Mouse (Mus musculus) stomach, embryonic 15.5 days (tissue): ENCODE results near the gene Ldlrad3. TPM values are rescaled to one million over a fixed set of nuclear protein-coding genes. Genes with fewer than 3 reads are reported as not detected.

ENCODE experiments used
- ATAC-seq: fragments of 200-750 bp; cut with Nextera tagmentation; 2 replicates; pipeline ENCODE4 v1.8.0; 2017; ENCODE audit warnings: low read depth, moderate number of reproducible peaks, moderate TSS enrichment; ENCODE audit not compliant: insufficient read depth, low FRiP score
- H3K27ac ChIP-seq: fragments of 300-500 bp; sonication (generic); 2 replicates; pipeline ENCODE4 v1.5.1; 2015; ENCODE audit warnings: mild to moderate bottlenecking, inconsistent platforms
- H3K27me3 ChIP-seq: fragments of 300-500 bp; sonication (generic); replicated peaks from 2 replicates; pipeline ENCODE4 v1.6.1; 2015; ENCODE audit warnings: inconsistent platforms
- H3K36me3 ChIP-seq: fragments of 300-500 bp; sonication (generic); 2 replicates; pipeline ENCODE4 v1.6.1; 2015; ENCODE audit warnings: inconsistent platforms
- H3K4me1 ChIP-seq: fragments of 300-500 bp; sonication (generic); 2 replicates; pipeline ENCODE4 v1.6.1; 2015; ENCODE audit warnings: inconsistent platforms
- H3K4me2 ChIP-seq: fragments of 300-500 bp; sonication (generic); 2 replicates; pipeline ENCODE4 v1.6.1; 2015; ENCODE audit warnings: mild to moderate bottlenecking, inconsistent platforms
- H3K4me3 ChIP-seq: fragments of 300-500 bp; sonication (generic); replicated peaks from 2 replicates; pipeline ENCODE4 v1.5.1; 2015; ENCODE audit warnings: inconsistent platforms
- H3K9ac ChIP-seq: fragments of 300-500 bp; sonication (generic); 2 replicates; pipeline ENCODE4 v1.6.1; 2015; ENCODE audit warnings: inconsistent platforms
- H3K9me3 ChIP-seq: fragments of 300-500 bp; sonication (generic); 2 replicates; pipeline ENCODE4 v1.6.1; 2016; ENCODE audit warnings: inconsistent platforms
- WGBS: fragments of 180-500 bp; shearing (Covaris S2); methylation state at CpG from one replicate; pipeline ENCODE4 v1.1.7; 2015; 5-methylcytosine and 5-hydroxymethylcytosine counted together
- polyA plus RNA-seq: library from polyadenylated mRNA; unstranded; fragments of >200 nt; fragmentation: Nextera tagmentation; extraction: Ambion mirVana; gene quantifications from 2 replicates; pipeline ENCODE4 v1.2.1, GENCODE M21; 2015

The Ldlrad3 gene
- polyA plus RNA-seq, 1 experiment from 2014 or later, result 39.1 TPM

DNA sequence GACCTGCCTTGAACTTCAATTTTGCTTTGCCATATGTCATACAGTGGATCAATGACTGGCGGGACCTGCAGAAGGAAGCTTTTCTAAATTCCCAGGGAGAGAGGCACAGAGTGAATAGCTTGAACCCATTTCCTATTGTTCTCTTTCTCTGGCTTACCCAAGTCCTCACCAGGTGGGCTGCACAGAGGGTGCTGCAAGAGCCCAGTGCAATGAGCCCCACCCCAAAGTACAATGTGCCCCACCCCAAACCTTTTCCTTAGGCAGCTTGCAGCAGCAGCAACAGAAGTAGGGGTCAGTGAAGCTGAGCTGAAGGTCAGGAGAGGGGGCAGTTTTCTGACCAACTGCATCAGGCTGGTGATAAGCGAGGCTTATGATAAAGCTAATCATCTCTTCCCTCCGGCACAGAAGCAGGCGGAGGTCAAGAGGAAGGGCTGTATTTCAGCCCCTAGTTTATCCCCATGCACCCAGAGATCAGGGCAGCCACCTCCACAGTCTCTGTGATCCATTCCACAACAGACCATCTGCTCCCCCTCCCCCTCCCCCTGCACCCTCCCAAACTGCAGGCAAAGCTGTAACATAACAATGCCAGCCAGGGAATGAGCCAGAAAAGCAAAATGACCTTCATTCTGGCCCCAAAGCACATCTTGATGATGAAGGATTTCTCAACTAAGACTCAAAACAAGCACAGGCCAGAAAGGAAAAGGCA lies 64.6 kb downstream of the Ldlrad3 start:
- H3K27me3 ChIP-seq, result no peaks in the 10 kb centered on the region
- H3K4me3 ChIP-seq, result no peak overlapping the region
- H3K9ac ChIP-seq, result no peak overlapping the region
- no peak for ATAC-seq
- peaks cover 42% of the 10 kb centered on the region for H3K4me1 ChIP-seq
- no peak overlapping the region for H3K27ac ChIP-seq
- no peaks in the 10 kb centered on the region for H3K9me3 ChIP-seq
- H3K36me3 ChIP-seq, result no peaks in the 10 kb centered on the region
- WGBS, result 59% methylated on average over 4 of the region's 4 CpGs
- no peak overlapping the region for H3K4me2 ChIP-seq

DNA sequence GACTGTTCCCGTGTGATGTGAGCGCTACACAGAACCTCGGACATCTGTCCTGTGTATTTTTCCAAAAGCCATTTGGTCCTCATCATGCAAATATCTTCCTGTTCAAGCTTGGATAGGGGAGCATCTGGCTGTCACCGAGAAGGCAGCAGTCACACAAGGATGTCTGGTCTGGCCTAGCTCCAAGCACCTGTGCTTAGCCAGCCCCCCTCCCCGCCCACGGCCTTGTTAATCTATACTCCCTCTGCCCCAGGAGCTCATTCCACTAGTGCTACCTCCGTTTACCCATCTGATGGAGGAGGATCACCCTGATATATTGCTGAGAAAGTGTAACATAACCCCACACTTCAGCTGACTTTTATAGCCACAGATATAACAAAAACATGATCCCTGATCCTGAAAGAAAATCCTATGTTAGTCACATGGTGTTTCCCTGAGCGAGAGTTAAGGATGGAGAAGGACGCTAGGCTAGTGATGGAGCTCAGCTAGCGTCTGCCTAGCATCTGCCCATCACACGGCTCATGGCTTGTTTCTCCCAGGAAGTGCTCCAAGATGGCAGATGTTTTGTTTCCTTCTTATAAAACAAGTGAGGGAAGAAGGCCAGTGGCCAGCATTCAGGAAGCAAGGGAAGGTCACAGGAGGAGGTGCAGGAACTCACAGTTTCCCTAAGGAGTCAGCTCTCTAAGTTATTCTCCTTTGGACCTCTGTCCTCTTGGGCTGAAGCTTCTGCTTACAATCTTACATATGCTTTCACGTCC lies 66.3 kb downstream of the Ldlrad3 start:
- no peaks in the 10 kb centered on the region for H3K27me3 ChIP-seq
- H3K4me2 ChIP-seq, result no peak overlapping the region
- WGBS, result 52% methylated on average over 12 of the region's 12 CpGs
- ATAC-seq, result no peak
- peaks cover 48% of the 10 kb centered on the region for H3K4me1 ChIP-seq
- H3K9me3 ChIP-seq, result no peaks in the 10 kb centered on the region
- 0 out of 2 replicates have a peak overlapping the region, but pooled peaks have one; percentile 8 for H3K27ac ChIP-seq
- no peak overlapping the region for H3K9ac ChIP-seq
- H3K36me3 ChIP-seq, result no peaks in the 10 kb centered on the region
- H3K4me3 ChIP-seq, result no peak overlapping the region

DNA sequence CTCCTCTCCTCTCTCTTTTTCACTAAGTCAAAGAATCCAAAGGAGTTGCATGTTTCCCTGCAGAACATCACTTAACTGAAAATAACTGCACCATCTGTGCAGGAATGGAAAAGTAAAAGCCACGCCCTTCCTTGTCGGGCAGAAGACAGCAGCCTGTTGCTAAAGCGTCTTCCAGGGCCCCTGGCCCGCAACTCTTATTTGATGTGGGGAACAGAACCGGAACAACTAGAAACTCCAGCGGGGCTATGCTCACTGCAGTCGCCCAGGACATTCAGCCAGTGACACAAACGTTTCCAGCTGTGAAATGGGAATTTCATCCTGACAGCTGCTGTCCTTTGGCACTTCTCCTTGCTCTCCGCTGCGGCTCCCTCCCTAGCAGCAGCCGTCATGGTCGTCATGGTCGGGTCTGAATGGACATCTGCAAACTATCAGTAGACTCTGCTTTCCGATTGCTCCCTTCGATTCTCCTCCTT lies 67.2 kb downstream of the Ldlrad3 start:
- no peak overlapping the region for H3K27ac ChIP-seq
- H3K9ac ChIP-seq, result no peak overlapping the region
- no peaks in the 10 kb centered on the region for H3K9me3 ChIP-seq
- H3K4me2 ChIP-seq, result no peak overlapping the region
- H3K36me3 ChIP-seq, result no peaks in the 10 kb centered on the region
- peaks cover 48% of the 10 kb centered on the region for H3K4me1 ChIP-seq
- no peaks in the 10 kb centered on the region for H3K27me3 ChIP-seq
- WGBS, result 41% methylated on average over 15 of the region's 15 CpGs
- no peak overlapping the region for H3K4me3 ChIP-seq
- no peak for ATAC-seq

DNA sequence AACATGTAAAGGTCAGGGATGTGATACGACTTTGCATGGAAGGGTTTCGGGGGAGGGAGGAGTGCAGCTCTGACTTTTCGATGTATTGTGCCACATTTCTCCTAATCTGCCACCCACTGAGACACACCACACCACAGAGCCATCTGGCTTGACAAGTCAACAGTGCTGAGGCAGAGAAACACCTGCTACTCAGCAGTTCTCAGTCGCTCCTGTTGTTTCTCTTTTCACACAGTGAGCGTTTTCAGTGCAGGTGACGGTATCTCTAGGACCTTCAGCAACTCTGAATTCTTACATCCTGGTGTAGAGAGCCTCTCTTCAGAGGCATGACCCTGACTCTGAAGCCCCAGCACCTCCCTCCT lies 68.8 kb downstream of the Ldlrad3 start:
- Histone ChIP-seq H3K9me3 (no peaks in the 10 kb centered on the region), H3K9ac (no peak overlapping the region), H3K36me3 (0 out of 2 replicates have a peak, but pooled peaks cover 3% of the 10 kb centered on the region), H3K4me2 (no peak overlapping the region), H3K4me1 (peaks cover 55% of the 10 kb centered on the region), H3K27me3 (no peaks in the 10 kb centered on the region), H3K4me3 (no peak overlapping the region), H3K27ac (peak overlapping the region; percentile 75)
- WGBS, result 53% methylated on average over 6 of the region's 6 CpGs
- ATAC-seq, result no peak

DNA sequence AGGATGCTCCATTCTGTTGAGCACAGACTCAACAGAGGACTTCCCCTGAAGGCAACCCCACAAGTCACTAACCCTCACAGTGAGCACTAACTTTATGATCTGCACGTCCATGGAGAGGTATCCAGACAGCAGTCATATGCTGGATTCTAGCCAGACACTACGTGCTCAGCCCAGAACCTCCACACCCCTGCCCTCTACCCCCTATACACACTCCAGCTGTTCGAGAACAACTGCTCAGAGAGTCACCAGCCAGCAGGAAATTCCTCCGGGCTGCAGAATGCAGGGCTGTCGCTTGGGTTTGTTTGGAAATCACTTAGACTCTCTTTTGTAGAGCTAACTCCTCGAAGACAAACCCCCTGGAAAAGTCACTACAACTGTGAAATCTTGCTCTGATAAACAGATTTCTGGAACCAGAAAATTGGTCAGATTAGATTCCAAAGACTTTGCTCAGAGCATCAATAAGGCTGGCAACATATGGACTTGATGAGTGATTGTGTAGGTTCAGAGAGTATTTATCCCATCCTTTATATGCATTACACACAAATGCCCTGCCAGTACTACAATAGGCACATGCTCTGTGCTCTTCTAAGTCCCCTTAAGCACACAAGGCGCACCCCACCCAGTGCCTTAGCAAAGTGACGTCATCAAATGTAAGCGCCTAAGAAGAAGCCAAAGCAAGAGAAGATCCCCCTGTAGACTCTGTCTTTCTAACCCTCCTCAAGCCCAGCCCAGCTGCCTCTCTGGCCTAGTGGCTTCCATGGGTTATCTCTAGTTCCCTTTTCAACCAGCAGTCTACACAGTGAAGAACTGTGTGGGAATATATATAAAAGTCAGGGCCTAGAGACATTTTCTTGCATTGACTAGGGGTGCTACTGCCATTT lies 69.4 kb downstream of the Ldlrad3 start:
- Histone ChIP-seq H3K27ac (peak overlapping the region; percentile 75), H3K4me1 (peaks cover 49% of the 10 kb centered on the region), H3K9ac (no peak overlapping the region), H3K4me2 (no peak overlapping the region), H3K36me3 (0 out of 2 replicates have a peak, but pooled peaks cover 3% of the 10 kb centered on the region), H3K9me3 (no peaks in the 10 kb centered on the region), H3K4me3 (no peak overlapping the region), H3K27me3 (no peaks in the 10 kb centered on the region)
- peak; percentile 20 for ATAC-seq
- 29% methylated on average over 9 of the region's 9 CpGs for WGBS

DNA sequence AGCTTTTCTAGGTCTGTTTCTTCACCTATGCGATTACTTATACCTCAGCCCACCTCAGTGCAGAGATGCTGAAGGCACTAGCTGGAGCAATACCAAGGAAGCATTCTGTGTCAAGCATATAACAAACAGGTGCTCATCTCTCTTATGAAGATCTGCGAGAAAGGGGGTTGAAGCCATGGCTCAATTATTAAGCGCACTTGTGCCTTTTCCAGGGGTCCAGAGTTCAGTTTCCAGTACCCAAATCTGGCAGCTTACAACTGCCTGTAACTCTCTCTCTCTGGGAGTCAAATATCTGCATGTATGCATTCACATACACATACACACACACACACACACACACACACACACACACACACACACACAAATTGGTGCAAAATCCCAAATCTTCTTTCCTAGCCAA lies 72.4 kb downstream of the Ldlrad3 start:
- Histone ChIP-seq H3K4me3 (no peak overlapping the region), H3K9me3 (no peaks in the 10 kb centered on the region), H3K36me3 (peaks cover 8% of the 10 kb centered on the region; the same call in 1 of the 2 replicates), H3K4me1 (peaks cover 29% of the 10 kb centered on the region), H3K9ac (no peak overlapping the region), H3K27me3 (no peaks in the 10 kb centered on the region), H3K27ac (no peak overlapping the region), H3K4me2 (no peak overlapping the region)
- ATAC-seq, result no peak
- 90% methylated on average over 3 of the region's 3 CpGs for WGBS

DNA sequence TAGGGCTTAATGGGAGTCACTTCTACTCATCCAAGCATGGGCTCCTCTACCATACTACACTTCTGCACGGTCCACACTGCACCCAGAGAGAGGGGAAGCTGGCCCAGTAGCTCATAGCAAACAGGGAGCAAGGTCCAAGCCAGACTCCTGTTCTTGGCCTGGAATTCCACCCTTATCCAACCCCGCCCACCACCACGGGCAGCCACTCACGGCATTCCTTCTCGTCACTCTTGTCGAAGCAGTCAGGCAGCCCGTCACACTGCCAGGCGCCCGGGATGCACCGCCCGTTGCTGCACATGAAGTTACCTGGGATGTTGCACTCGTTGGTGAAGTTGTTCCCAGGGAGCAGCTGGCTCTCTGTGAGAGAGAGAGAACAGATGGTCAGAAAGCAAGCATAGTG lies 72.9 kb downstream of the Ldlrad3 start:
- Histone ChIP-seq H3K4me3 (no peak overlapping the region), H3K27ac (no peak overlapping the region), H3K4me1 (peaks cover 25% of the 10 kb centered on the region), H3K9ac (no peak overlapping the region), H3K27me3 (no peaks in the 10 kb centered on the region), H3K4me2 (no peak overlapping the region), H3K36me3 (peaks cover 8% of the 10 kb centered on the region; the same call in 1 of the 2 replicates), H3K9me3 (no peaks in the 10 kb centered on the region)
- WGBS, result 57% methylated on average over 12 of the region's 12 CpGs
- ATAC-seq, result peak; percentile 80

DNA sequence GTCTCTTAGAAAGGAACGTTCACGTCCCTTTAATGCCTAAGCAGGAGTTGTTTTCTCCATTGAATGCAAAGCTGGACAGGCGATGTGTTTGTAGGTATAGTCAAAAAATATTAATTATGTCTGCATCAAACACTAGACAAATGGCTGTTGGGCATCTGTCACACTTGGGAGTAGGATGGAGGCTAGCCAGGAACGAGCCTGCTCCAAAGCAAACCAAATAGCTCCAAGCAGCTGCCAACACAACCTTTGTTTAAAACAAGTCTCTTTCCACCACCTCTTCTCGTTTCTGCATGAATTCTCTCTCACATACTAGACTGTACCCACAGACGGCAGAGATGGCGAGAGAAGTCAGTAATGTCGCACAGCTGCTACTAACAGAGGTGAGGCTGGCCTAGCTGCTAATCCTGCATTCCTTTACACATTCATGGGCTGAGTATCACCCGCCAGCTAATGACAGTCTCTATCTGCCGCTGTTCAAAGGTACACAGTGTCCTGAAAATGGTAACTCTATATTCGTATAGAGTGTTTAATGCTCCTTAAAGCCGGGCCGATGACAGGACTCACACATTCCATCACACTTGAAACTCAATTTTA lies 74.2 kb downstream of the Ldlrad3 start:
- Histone ChIP-seq H3K27me3 (no peaks in the 10 kb centered on the region), H3K36me3 (peaks cover 8% of the 10 kb centered on the region; the same call in 1 of the 2 replicates), H3K4me2 (no peak overlapping the region), H3K9me3 (no peaks in the 10 kb centered on the region), H3K4me1 (peaks cover 18% of the 10 kb centered on the region), H3K4me3 (no peak overlapping the region), H3K9ac (no peak overlapping the region), H3K27ac (no peak overlapping the region)
- ATAC-seq, result no peak
- WGBS, result 66% methylated on average over 13 of the region's 13 CpGs

DNA sequence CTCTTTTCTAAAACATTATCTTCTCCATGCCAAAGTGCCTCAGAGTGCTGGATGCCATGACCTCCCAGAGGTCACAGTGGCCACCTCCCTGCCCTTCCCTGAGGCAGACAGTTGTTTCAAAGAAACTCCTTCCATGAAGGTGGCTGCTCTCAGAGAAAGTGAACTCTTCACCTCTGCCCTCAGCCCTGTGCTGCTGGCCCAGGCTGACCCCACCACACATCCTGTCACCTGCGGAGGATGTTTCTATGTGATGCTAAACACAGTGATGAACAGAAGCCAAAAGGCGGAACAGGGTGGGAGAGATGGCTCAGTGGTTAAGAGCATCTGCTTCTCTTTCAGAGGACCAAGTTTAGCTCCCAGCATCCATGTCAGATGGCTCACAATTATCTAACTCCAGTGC lies 75.9 kb downstream of the Ldlrad3 start:
- no peak for ATAC-seq

DNA sequence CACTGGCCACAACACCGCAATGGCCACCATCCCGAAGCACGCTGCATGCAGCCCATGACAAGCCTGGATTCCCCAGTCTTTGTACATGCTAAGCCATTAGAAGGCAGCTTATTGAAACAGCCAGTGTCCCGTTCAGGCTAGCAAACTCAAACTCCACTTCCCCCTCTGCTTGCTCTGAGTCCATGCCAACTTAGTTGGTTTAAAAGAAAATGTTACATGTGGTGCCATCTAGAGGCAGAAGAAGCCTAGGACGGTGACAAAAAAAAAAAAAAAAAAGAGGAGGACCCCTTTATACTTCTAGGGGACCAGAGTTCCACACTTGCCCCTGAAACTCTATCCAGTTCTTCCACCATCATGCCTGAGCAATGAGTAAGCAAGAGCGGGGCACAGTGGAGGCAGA lies 78.9 kb downstream of the Ldlrad3 start:
- ATAC-seq, result no peak
- Histone ChIP-seq H3K27me3 (no peaks in the 10 kb centered on the region), H3K36me3 (peaks cover 4% of the 10 kb centered on the region; the same call in 1 of the 2 replicates), H3K9ac (no peak overlapping the region), H3K4me3 (no peak overlapping the region), H3K4me1 (peaks cover 4% of the 10 kb centered on the region; the same call in 1 of the 2 replicates), H3K4me2 (no peak overlapping the region), H3K27ac (no peak overlapping the region), H3K9me3 (no peaks in the 10 kb centered on the region)
- 65% methylated on average over 6 of the region's 6 CpGs for WGBS

More for the DNA sequence above, 75.9 kb downstream of the Ldlrad3 start:
- Histone ChIP-seq H3K9ac (no peak overlapping the region), H3K27ac (no peak overlapping the region), H3K4me1 (peaks cover 9% of the 10 kb centered on the region), H3K9me3 (no peaks in the 10 kb centered on the region), H3K27me3 (no peaks in the 10 kb centered on the region), H3K4me2 (no peak overlapping the region), H3K4me3 (no peak overlapping the region), H3K36me3 (peaks cover 8% of the 10 kb centered on the region; the same call in 1 of the 2 replicates)
- 89% methylated on average over 2 of the region's 2 CpGs for WGBS

DNA sequence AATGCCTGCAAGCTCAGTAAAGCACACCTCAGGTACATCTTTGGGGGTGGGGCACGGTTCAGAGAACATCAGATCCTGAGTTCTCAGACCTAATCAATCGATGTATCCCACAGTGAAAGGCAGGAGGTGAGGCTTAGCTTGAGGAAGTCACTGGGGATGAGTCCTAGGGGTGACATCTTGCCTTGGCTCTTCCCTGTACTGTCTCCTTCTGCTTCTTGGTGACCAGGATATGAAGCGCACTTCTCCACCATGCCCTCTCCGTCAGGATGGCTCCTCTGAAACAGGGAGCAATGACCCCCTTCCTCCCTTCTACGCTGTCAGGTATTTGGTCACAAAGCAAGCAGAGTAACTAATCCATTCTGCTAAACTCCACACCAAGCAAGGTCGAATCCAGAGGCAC lies 79.5 kb downstream of the Ldlrad3 start:
- no peaks in the 10 kb centered on the region for H3K9me3 ChIP-seq
- 90% methylated on average over 6 of the region's 6 CpGs for WGBS
- no peak for ATAC-seq

More for the DNA sequence above, 79.5 kb downstream of the Ldlrad3 start:
- no peaks in the 10 kb centered on the region for H3K27me3 ChIP-seq
- H3K4me2 ChIP-seq, result no peak overlapping the region
- H3K27ac ChIP-seq, result no peak overlapping the region
- no peak overlapping the region for H3K4me3 ChIP-seq
- peaks cover 4% of the 10 kb centered on the region; the same call in 1 of the 2 replicates for H3K36me3 ChIP-seq
- H3K4me1 ChIP-seq, result peaks cover 4% of the 10 kb centered on the region; the same call in 1 of the 2 replicates
- H3K9ac ChIP-seq, result no peak overlapping the region
